Mouse (Mus musculus): Measurements from ENCODE around the gene Kctd20.
A peak's percentile ranks its signal among the peaks of the same experiment; 100 is the strongest.
"Not testable (repeated sequence)": the region's sequence is repeated elsewhere in the genome, so short reads cannot be mapped to it uniquely, and the experiment has no call there.

Kctd20 gene

DNA sequence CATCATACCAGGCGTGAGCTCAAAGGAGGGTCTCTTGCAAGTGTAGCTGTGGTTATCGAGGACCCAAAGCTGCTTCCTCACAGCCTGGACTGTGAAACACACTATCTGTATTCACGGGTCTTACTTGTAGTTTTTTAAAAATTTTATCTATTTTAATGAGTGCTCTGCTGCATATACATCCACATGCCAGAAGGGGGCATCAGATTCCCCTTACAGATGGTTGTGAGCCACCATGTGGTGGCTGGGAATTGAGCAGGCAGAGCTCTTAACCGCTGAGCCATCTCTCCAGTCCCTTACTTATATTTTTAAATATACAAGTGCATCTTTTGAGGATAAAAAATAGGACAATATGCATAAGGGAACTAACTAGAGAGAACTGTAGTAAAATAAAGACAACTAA lies 36.0 kb downstream of the Kctd20 start:
- no peak for DNase-seq

DNA sequence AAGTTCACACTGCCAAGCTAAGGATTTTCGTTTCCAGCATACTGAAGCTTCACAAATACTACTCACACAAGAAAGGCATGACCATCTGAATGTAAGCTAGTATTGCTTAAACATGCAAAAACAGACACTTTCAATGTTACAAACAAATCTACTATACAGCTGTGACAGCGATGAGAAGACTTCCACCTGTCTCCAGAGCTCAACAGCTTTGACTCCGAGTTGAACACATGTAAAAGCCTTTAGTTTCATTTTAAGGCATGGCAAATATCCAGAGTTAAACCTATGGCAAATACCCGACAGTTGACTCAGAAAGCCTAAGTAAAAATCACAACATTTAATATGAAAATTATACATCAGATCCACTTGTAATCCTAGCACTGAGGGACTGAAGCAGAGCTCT lies 36.5 kb downstream of the Kctd20 start:
- DNase-seq = no peak

GRCm38 (mm10) chr17:28988996-28989395 lies 37.2 kb downstream of the Kctd20 start:
- DNase-seq = no peak

- DNase-seq = no peak
Observed at GRCm38 (mm10) chr17:28990060-28990459, 38.3 kb downstream of the Kctd20 start.

DNA sequence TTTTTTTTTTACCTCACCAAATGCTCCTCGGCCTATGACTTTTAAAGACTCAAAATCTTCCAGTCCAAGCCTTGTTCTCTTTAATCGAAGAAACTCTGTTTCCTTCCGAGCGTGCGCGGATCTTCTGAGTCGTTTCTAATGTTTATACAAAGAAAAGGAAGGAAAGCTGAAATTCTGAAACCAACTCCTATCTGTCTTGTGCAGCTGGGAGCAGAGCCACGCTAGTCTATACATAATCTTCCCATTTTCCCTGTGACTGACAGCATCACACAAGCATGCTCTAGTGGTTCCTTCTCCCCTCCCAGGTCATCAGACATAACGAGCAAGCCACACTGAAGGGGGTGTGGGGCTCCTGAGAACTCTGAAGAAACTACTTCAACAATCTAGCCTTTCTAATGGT lies 39.5 kb downstream of the Kctd20 start:
- no peak for DNase-seq

GRCm38 (mm10) chr17:28992105-28992504 lies 40.4 kb downstream of the Kctd20 start:
- no peak for DNase-seq

DNA sequence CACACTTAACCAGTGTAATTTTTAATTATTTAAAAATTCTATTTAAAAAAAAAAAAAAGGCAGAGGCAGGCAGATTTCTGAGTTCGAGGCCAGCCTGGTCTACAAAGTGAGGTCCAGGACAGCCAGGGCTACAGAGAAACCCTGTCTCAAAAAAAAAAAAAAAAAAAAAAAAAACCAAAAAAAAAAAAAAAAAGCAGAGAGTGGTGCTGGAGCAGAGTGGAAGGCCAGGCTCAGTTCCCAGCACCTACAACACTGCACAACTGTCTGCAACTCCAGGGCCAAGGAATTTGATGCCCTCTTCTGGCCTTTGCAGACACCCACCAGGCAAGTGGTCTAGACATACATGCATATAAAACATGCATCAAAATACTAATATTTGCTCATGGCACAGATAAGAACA lies 41.3 kb downstream of the Kctd20 start:
- DNase-seq = not testable (repeated sequence)

GRCm38 (mm10) chr17:28994615-28995014 lies 42.9 kb downstream of the Kctd20 start:
- no peak for DNase-seq

DNA sequence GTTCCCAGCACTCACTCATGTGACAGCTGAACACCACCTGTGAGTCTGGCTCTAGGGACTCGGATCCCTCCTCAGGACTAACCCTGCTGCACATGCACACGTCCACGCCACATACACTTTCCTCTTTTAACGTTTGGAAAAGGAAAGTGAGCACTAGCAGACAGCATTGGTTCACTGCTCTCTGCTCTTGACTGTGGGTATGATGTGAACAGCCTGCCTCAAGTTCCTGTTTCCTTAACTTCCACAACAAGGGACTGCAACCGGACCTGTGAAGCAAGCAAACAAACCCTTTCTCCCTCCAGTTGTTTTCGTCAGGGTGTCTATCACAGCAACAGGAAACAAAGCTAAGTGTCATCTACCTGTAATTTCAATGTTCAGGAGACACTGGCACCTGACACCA lies 48.7 kb downstream of the Kctd20 start:
- DNase-seq = no peak

- no peak for DNase-seq
Observed at GRCm38 (mm10) chr17:29003740-29004139, 52.0 kb downstream of the Kctd20 start.

DNA sequence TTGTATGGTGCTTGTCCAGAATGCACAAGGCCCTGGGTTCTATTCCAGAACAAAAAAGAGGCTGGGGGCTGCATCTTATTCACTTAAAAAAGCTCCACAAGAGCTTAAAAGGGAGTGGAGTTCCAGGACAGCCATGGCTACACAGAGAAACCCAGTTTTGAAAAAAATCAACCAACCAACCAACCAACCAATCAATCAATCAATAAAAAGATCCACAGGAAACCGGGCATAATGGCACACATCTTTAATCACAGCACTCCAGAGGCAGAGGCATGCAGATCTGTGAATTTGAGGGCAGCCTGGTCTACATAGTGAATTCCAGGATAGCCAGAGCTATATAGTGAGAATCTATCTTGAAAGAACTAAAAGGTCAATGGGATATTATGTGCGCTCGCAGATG lies 53.3 kb downstream of the Kctd20 start:
- DNase-seq = no peak

DNA sequence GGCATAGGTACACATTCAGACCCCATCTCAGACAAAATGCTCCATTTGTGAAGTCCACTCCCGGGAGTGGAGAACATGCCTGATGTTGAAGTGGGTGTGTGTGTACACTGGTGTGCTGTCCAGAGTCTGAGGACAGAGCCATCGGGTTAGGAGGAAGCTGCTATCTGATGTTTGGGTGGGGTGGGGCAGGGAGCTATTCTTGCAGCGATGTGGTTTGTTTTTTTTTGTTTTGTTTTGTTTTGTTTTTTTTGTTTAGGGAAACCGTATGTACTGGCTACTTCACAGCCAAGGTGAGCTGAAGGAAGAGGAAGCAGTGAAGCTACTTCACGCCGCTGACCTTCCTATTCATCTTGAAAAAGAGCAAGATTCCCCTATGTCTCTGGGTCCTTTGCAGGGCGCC lies 55.1 kb downstream of the Kctd20 start:
- DNase-seq = no peak

GRCm38 (mm10) chr17:29007243-29007640 lies 55.5 kb downstream of the Kctd20 start:
- peak; percentile 13 for DNase-seq

DNA sequence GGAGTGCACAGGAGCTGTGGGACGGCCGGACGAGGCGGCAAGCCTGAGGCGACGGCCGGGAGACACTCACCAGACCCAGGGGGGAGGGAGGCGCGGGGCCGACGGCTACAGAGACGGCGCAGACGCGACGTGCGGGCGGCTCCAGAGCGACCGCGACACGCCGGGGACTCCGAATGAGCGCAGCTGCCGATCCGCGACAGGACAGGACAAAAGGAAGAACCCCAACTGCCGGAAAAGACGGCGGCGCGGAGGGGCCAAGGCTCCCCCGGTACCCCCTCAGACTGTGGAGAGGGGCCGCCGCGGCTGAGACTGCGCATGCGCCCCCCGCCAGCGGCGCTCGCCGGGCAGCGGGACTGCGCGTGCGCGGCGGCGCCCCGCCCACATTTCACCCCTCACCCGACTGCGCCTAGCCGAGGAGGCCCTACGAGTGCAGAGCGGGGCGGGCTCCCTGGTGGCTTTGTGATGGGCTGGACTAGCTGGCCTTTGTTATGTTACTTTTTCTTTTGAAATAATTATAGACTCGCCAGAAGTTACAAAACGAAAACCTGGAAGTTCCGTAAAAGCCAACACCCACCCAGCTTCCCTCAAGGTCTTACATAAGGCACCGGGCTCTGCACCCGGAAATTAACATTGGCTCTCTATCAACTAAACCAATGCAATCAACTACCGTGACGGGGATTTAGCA lies 56.0 kb downstream of the Kctd20 start, which contains the start of gene Stk38:
Stk38 (minus strand) TSS at position 355 of the 685 bp plus-strand sequence.
- peak; percentile 94 for DNase-seq

- DNase-seq = no peak
Observed at GRCm38 (mm10) chr17:29008326-29008650, 56.5 kb downstream of the Kctd20 start.

- no peak for DNase-seq
Observed at GRCm38 (mm10) chr17:29009181-29009580, 57.4 kb downstream of the Kctd20 start.

DNA sequence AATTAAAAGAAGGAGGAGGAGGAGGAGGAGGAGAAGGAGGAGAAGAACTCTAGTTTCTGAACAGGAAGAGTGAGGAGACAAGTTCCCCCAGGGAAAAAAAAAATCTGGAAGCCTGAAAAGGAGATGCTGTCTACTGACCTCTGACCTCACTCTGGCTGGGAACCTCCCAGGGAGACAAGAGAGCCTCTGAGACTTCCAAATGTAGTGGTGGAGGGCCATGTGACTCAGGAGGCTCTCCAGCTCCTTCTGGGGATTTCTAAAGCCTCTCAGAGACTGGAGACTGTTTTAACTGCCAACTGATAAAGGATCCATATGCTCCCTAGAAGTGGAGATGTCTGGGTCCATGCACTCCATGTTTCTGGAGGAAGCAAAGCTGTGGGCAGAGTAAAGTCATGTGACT lies 62.5 kb downstream of the Kctd20 start:
- DNase-seq = no peak

- no peak for DNase-seq
Observed at GRCm38 (mm10) chr17:29015638-29016037, 63.9 kb downstream of the Kctd20 start.

DNA sequence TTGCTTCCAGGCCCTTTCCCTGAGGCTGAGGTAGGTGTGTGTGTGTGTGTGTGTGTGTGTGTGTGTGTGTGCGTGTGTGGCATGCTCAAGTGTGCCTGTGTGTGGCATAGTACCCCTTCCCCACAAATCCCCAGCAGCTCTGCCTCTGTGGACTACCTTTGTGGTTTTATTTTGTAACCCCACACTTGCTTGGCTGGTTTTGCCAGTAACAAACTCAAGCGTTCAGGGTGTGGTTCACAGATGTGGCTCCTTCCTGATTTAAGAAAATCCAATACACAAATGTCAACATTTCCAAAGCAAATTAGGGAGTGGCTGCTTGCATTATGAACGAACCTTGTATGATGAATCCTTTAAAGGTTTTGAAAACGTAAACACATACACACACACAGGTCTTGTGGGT lies 65.0 kb downstream of the Kctd20 start:
- no peak for DNase-seq

- DNase-seq = no peak
Observed at GRCm38 (mm10) chr17:29018292-29018984, 66.7 kb downstream of the Kctd20 start.
